Mouse (Mus musculus) urinary bladder, postnatal 0 days (tissue): ENCODE data around the gene Tirap. TPM values are rescaled to one million over a fixed set of nuclear protein-coding genes. Genes with fewer than 3 reads are reported as not detected.

Experiments
- polyA plus RNA-seq: library from polyadenylated mRNA; unstranded; fragments of >200 nt; fragmentation: Nextera tagmentation; extraction: Ambion mirVana; gene quantifications from 2 replicates; pipeline ENCODE4 v1.2.1, GENCODE M21; 2015

Tirap gene
- 9.6 and 10.0 TPM in 2 replicates for polyA plus RNA-seq

GRCm38 (mm10) chr9:35199772-35200471, at the start of gene Tirap, which contains the start of gene Srpr:
Tirap (minus strand) TSS chr9:35200291.
Srpr (plus strand) TSS chr9:35200175.

GRCm38 (mm10) chr9:35210542-35211474, 10.7 kb upstream of the Tirap start, which contains the start of gene Foxred1:
Foxred1 (minus strand) TSS chr9:35211055.

GRCm38 (mm10) chr9:35175251-35176123, 24.6 kb downstream of the Tirap start, which contains the start of gene Dcps:
Dcps (minus strand) TSS chr9:35176061.

Other genes starting within 250 kb of the Tirap start
- 12.6 and 14.1 TPM in 2 replicates for gene St3gal4, start 81.0 kb downstream of the Tirap start, polyA plus RNA-seq
- gene Dcps, start 24.2 kb downstream of the Tirap start, polyA plus RNA-seq: 26.6 and 30.2 TPM in 2 replicates
- gene Srpr, start 116 bp downstream of the Tirap start, polyA plus RNA-seq: 90.2 and 97.6 TPM in 2 replicates
- 29.2 and 29.3 TPM in 2 replicates for gene Foxred1, start 10.8 kb upstream of the Tirap start, polyA plus RNA-seq
- 14.3 and 15.9 TPM in 2 replicates for gene Fam118b, start 67.5 kb upstream of the Tirap start, polyA plus RNA-seq
- 11.2 and 13.3 TPM in 2 replicates for gene Rpusd4, start 67.6 kb upstream of the Tirap start, polyA plus RNA-seq
- gene Cdon, start 220.8 kb upstream of the Tirap start, polyA plus RNA-seq: 3.1 and 3.9 TPM in 2 replicates